Mouse (Mus musculus): Measurements from ENCODE around the gene Mapkap1. TPM values are rescaled to one million over a fixed set of nuclear protein-coding genes. Genes with fewer than 3 reads are reported as not detected.

Mapkap1 gene
- 22.1 and 29.7 TPM in 2 replicates for total RNA-seq (2015)
- total RNA-seq (2017): 37.8 and 40.2 TPM in 2 replicates

DNA sequence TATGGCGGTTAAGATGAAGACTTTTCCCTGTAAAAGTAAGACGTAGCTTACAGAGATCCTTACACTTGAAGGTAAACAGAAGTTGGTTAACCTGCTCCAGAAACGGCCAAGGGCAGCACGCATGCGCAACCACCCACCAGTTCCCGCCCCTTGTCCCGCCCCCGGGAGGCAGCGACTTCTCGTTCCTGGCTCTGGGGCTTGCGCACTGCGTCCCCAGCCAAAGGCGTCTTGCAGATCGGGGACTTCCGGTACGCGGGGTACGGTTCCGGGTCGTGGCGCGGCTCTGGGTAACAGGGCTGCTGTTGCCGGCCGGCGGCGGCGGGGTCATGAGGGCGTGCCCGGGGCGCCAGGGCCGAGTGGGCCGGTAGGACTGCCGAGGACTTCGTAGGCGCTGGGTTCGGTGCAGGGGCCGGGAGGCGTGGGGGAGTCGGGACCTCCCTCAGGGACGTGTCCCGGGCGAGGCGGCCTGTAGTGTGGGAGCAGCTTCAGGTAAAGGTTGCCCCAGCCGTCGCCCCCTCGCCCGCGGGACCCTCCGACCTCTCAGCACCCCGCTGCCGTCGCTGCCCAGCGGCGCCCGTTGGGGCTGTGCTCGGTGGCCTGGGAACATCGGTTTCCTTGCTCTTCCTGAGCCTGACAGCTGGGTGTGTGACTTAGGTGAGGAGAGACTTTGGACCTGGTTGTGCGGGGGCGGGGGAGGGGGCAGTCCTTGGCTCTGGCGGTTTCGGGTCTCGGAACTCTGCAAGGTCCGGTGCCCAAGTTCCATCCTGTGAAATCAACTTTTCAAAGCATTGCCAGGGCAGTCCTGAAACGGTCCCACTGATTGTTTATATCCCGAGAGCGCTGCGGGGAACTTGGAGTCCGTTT, at the start of gene Mapkap1:
TSS of gene Mapkap1 (plus strand) at position 171 of the 864 bp plus-strand sequence.
- peak; percentile 100 for ATAC-seq (ENCODE audit: poor library complexity, severe bottlenecking)

DNA sequence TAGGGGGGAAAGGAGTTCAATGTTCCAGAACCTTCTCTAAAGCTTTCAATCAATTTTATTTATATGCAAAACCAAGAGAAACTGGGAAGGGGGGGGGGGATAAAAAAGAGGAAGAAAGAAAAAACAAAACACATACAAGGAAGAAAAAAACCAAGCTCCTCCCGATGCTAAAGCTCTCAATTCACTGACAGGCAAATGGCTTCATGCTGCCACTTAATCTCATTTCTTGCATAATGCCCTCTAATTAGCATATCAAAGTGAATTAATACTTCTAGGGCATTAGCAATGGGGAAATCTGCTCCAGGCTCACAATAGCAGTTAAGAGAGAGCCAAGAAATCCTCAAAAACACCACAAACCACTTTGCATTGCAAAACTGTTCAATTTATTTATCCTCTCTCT, 42.9 kb upstream of the Mapkap1 start:
- ATAC-seq (ENCODE audit: poor library complexity, severe bottlenecking): no peak

DNA sequence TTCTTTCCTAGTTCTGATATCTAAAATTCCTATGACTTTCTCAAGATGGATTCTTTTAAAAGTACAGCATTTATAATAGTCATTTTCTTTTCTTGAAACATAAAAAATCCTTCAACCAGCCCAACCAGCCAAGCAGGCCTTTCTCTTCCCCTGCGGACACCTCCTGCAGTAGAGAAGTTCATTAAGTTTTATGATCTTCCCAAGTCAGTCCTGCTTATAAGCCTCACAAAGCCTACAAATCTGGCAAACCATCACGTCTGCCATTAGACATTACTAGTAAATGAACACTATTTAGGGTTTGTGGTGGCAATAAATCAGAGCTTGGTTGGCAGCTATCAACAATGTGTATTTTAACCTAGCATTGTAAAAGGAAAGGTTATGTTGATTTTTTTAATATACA, 39.5 kb upstream of the Mapkap1 start:
- ATAC-seq (ENCODE audit: poor library complexity, severe bottlenecking): no peak

DNA sequence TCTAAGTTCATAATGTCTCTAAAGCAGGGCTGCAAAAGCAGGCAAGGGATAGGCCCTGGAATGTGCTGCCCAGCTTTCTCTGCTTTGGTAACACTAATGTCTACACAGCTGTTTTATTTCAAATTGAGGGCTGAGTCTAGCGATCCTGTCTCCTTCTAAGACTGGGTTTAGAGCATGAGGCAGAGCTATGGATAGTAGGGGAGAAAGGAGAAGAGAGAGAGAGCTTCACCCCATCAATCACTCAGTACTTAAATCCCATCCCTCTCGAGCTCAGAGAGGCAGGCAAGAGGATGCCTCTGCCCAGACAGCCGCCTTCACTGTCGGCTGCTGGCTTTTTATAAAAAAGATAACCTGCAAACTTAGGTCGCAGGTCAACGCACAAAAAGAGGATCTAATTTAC, 38.2 kb upstream of the Mapkap1 start:
- ATAC-seq (ENCODE audit: poor library complexity, severe bottlenecking): no peak

DNA sequence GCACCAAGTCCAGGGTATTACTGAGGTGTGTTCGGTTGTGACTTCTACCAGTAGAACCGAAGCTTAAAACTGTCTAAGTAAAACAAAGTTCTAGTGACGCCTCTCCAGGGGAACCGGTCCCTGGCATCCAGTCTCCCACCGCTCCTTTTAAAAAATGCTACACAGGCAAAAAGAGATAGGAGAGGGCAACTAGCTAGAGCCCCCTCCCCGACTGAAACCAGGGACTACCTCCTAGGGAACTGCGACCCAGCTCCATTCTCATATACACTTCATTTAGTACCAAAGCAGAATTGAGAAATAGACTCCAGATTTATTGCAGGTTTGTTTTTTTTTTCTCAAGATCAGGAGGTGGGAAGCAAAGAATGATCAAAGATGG, 36.2 kb upstream of the Mapkap1 start:
- ATAC-seq (ENCODE audit: poor library complexity, severe bottlenecking): no peak

DNA sequence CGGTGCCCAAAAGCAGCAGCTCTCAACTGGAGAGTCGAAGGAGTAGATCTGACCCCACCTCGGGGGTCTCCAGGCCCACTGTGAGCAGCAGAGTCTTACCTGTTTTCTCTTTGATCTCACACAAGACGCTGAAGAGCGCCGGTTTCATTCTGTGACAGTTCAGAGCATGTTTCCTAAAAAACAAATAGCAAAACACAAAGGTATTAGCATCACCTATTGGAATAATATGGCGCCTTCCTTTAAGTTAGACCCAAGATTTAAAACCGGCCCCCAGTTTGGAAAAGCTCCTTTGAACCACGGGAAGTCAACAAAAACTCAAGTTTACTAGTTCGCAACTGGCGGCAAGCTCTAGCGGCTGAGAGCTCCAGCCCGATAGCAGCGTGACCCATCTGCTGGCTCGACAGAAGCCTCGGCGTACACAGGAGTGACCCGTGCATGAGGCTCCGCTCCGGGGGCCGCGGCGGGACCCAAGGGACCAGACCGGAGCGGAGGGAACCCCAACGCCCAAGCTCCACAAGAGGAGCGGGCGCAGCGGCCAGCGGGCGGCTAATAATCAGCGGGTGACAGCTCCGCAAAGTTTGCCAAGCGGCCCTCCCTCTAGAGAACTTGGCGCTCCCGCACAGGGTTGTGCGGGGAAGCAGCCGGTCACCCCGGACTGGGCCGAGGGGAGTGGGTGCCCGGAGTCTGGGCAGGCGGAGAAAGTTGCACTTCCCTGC, 35.7 kb upstream of the Mapkap1 start:
- ATAC-seq (ENCODE audit: poor library complexity, severe bottlenecking): no peak

DNA sequence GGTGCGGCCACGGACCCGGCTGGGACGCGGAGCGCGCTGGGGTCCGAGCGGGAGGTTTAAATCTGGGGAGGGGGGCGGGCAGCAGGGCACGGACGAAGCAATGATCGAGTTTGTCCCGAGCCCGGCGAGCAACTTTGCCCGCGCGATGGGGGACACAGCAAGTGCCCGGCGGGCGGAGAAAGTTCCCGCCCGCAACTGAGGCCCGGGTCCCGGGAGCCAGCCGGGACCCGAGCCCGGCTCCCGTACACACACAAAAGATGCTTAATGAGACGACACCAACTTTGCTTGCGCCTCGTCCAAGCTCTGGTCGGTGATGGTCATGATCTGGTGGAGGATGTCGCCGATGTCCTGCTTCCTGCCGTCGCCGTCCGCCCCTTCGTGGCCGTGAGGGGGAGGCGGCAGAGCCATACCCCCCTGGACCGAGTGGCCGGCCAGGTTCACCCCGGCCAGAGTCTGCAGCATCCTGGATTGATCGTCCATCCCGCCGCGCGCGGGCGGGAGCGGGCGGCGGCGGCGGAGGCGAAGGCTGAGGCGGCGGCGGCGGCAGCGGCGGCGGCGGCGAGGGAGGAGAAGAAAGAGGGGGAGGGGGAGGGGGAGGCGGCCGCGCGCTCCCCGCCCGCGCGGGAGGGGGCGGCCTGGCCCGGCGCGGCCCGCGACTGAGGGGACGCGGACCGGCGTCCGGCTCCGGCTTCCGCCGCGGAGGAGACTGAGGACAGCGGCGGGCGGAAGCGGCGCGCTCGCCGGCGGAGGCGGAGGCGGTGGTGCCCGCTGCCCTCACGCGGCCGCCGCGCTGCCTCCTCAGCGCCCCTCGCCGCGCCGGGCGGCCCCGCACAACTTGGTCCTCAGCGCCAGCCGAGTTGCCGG, 34.9 kb upstream of the Mapkap1 start:
- peak; percentile 45 for ATAC-seq (ENCODE audit: poor library complexity, severe bottlenecking)

DNA sequence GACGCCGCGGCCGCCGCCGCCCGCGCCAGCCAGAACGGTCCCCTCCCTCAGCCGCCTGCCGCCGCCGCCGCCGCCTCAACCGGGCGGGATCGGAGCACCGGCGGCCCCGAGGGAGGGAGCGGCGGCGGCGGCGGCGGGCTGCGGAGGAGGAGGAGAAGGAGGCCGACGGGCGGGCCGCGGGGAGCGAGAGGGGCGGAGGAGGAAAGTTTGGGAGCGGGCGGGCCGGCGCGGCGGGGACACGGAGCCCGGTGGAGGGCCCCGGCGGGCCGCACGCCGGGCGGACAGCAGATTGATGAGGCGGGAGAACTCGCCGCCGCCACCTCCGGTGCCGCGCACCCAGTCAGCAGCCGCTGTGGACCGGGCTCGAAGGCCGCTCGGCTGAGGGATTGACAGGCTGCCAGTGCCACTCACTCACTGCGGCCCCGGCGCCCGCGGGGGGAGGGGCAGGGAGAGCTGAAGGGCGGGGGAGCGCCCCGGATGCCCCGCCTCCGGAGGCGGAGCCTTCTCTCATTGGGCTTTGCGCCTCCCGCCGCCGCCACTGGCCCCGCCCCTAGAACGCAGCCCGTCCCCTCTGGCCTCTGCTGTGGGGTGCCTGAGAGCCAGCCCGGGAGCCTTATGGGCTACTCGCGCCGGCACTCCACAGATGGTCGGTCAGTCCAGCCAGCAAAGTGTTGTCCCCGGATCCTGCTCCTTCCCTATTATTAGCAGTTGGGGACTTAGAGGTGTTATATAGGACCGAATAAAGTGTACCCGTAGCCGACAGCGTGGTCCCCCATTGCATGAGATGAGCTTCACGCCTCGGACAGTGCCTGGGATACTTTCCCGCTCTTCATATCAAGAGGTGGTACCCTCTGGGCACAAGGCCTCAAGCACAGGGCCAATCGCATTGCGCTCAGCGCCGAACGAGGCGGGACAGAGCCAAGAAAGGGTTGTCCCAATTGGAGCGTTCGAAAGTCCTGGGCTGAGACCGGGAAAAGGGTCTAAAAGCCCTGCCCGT, 34.0 kb upstream of the Mapkap1 start, which contains the start of gene Pbx3:
TSS of gene Pbx3 (minus strand) at position 838 of the 997 bp plus-strand sequence.
- ATAC-seq (ENCODE audit: poor library complexity, severe bottlenecking): peak; percentile 94

DNA sequence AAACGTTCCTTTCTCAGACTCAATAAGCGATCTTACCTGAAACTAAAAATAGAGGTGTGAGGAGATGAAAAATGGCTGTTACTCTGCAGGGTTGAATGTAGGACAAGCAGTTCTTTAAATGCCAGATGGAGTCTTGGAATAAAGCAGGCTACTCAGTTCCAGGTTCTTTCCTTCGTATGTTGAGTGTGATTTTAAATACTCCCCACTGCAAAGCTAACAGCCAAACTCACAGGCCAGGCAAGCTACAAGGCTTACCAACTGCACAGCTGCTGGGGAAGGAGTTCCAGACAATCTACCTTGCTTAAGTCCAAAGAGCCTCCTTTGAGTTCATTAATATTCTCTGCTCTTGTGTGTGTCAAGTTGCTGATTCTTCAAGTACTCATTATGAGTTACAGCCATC, 32.7 kb upstream of the Mapkap1 start:
- ATAC-seq (ENCODE audit: poor library complexity, severe bottlenecking): no peak

DNA sequence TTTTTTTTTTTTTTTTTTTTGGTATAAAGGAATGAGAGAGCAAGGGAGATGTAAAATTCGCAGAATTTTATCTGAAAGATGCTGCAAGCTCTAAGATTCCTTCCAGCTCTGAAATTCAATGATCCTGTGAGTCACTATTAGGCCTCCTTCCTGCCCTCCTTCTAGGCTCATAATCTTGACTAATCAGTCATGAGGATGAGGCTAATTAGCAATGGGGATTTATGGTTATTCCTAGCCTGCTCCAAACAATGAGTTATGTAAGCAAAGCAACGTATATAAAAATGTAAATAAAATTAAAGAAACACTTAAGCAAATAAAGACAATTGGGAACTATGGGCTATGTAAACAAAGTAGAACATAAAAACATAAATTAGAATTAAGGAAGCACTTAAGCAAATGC, 32.2 kb upstream of the Mapkap1 start:
- no peak for ATAC-seq (ENCODE audit: poor library complexity, severe bottlenecking)

DNA sequence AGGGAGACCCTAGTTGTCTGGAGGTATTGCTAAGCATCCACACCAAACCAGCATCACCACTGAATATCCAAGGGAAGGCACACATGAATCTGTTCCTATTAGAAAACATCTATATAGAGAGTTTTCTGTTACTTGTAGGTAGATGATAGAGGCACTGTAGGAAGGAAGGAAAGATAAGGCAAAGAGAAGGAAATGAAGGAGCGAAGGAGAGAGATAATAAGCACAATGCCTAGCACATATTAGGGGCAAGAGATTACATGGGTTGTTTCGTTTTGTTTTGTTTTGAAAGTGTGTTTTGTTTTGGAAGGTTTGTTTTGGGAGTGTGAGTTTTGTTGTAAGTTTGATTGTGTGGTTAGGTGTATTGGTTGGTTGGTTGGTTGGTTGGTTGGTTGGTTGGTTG, 27.6 kb upstream of the Mapkap1 start:
- ATAC-seq (ENCODE audit: poor library complexity, severe bottlenecking): no peak

DNA sequence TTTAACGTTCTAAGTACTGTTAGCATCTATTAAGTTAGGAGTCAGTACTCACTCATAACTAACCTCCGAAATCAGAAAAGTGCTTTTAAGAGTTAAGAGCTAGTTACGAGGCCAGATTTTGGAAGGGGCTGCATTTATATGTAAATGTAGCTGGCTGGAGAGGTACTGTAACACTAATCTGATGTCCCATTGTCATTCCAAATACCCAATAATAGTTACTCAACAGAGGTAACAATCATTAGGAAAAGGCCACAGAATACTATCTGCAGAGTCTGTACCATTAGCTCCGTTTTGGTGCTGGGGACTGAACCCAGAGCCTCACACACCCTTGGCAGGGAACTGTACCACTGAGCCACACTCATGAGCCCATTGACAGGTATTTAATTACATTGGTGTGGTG, 7.0 kb upstream of the Mapkap1 start:
- ATAC-seq (ENCODE audit: poor library complexity, severe bottlenecking): no peak

DNA sequence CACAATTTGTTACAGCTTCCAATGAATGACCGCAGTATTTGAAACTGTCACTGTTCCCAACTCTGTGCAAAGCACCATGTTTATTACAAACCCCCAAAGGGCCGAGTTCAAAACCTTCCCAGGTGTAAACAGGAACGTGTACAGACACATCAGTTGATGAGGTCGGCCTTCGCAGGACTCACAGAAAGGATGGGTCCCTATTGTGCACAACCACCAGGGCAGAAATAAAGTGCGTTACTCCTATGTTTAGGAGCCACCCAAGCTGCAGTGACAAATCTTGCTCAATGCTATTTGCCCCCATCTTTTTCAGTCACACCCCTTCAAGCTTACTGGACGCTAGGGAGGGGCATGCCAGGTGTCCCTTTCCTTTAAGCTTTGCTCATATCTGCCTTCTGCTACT, 1.0 kb downstream of the Mapkap1 start:
- ATAC-seq (ENCODE audit: poor library complexity, severe bottlenecking): no peak

DNA sequence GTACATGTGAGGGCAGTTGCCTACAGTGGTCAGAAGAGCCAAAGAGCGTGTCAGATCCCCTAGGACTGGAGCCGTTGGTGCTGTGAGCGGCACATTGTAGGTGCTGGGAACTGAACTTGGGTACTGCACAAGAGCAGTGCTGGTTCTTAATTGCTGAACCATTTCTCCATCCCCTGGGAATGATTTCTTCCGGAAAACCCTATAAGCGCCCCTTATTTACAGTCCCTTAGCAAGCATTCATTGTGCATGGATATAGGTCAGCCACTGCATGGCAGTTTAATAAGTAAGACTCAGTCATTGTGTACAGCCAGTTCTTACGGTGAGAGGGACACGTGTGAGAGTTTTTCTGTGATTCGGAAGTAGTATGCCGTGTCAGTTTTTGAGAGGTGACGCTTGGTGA, 1.8 kb downstream of the Mapkap1 start:
- no peak for ATAC-seq (ENCODE audit: poor library complexity, severe bottlenecking)

DNA sequence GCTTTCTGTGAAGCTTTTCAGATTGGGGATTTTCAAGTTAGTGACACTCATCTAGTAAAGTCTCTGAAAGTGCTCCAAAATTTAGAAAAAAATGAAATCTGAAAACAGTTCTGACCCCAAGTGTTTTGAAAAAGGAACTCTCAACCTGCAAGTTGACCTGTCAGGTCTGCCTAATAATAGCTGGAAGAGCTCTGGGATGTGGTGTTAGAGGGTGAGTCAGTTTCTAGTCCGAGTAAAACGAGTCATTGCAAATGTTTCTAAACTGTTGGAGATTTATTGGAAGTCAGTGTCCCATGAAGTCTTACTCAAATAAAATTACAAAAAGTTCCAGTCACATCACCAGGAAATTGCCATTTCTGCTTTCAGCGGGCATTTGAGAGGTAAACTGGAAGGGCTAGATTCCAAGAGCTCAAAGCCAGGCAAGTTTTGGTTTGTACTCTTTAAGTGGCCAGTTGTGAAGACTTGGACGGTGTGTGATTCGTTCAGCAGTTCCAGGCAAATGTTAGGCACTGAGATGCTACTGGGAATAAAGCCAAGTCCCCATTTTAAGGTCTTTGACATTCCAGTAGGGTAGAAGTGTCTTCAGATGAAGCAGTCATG, 3.3 kb downstream of the Mapkap1 start:
- no peak for ATAC-seq (ENCODE audit: poor library complexity, severe bottlenecking)

DNA sequence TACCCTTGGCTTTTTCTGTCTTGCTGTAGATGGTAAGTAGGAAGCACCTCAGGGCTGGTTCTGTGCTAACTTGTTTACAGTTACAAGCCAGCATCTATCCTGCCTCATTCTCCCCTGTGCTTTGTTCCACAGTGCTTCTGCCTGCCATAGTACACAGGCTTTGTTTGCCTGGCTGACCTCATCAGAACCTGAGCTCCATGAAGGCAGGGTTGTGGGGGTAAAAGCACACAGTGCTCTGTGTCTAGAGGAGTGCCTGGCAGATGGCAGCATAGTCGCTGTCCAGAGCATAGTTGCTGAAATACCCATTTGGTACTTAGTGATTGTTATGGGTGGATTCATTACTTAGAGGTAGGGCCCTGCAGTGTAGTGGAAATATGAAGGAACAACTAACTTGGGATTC, 13.7 kb downstream of the Mapkap1 start:
- ATAC-seq (ENCODE audit: poor library complexity, severe bottlenecking): no peak

DNA sequence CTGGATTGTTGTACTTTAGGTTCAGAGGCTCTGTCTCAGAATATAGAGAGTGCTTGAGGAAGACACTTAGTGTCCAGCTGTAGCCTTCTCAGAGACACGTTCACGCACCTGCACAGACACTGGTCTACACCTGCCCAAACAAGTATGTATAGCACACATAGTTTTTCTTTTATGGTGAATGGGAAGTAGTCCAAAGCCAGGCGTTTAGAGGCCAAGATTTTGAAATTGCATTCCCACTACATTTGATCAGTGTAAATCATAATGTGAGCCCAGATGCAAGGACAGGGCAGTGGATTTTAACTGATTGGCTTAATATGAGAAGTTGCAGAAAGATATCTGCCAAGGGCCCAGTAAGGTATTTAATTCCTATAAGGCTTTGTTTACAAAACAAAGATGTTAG, 17.6 kb downstream of the Mapkap1 start:
- ATAC-seq (ENCODE audit: poor library complexity, severe bottlenecking): no peak

DNA sequence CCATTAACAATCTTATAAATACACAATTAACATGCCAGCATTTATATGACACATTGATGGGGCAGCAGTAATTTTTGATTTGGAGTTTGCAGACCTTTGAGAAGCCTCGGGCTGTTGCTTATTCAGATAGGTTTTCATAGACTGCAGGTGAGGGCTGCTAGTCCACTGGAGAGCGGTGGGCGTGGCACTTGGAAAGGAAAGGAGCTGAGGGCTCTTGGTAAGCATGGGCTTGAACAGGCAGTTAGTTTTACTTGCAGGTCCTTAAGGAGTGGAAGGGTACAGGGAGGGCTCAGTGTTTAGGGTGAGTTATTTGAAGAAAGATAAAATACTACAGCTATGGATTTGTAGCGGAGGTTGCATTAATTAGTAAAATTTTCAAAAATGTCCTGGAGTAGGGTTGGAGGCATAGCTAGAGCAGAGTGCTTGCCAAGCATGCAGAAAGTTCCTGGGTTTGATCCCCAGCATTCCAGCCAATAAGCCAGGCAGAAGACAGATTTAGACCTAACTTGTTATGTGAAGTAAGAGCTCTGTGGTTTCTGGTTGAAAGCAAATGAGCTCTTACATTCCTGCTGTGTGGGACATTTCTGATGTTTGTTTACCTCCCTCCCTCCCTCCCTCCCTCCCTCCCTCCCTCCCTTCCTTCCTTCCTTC, 19.1 kb downstream of the Mapkap1 start:
- ATAC-seq (ENCODE audit: poor library complexity, severe bottlenecking): no peak

DNA sequence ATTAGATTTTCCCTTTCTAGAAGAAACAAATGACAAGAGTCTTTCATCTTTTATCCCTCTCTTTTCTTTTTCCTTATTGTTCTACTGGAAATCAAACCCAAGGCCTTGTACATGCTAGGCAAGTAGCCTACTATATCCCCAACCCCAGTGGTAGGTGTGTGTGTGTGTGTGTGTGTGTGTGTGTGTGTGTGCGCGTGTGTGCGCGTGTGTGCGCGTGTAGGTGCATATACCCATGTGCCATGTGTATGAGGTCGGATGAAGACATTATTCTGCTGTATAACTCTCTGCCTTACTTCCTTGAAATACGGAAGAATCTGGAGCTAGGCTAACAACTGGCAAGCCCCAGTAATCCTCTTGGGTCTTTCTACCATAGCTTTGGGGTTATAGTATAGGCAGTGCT, 24.1 kb downstream of the Mapkap1 start:
- ATAC-seq (ENCODE audit: poor library complexity, severe bottlenecking): no peak
